Mouse (Mus musculus): Measurements from ENCODE around the gene Tnpo1.

DNA sequence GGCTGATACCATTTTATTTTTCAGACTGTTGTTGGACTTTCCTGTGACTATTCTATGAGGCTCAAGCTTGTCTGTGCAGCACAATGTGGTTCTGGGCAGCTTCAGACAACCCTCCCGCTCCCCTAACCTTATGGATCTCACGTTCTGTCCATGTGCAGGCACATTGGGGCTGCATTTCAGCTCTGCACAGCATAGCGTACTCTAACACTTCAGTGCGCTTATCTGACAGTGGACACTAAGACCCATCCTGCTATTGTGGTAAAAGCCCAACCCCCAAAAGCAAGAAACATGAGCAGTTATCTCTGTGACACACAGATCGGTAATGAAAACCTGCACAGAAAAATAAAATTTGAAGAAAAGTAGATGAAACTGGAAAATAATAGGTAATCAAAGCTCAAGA lies 90.4 kb downstream of the Tnpo1 start:
- no peak for TF ChIP-seq CTCF (IDR thresholded peaks at IDR 0.05; ENCODE audit: low read depth, low read length)
- no peak for TF ChIP-seq POLR2A (IDR thresholded peaks at IDR 0.05; ENCODE audit: extremely low read depth, insufficient read depth, low read length)

Data from liver, adult 2 months (tissue).